Mouse (Mus musculus) urinary bladder, postnatal 25 days (tissue): ENCODE measurements around the gene Nek9.
"Not testable (repeated sequence)": the region's sequence is repeated elsewhere in the genome, so short reads cannot be mapped to it uniquely, and the experiment has no call there.

Experiments
- DNase-seq: peaks from one replicate; pipeline ENCODE4 v3.0.0; 2022; ENCODE audit warnings: low spot score

Nek9 gene

DNA sequence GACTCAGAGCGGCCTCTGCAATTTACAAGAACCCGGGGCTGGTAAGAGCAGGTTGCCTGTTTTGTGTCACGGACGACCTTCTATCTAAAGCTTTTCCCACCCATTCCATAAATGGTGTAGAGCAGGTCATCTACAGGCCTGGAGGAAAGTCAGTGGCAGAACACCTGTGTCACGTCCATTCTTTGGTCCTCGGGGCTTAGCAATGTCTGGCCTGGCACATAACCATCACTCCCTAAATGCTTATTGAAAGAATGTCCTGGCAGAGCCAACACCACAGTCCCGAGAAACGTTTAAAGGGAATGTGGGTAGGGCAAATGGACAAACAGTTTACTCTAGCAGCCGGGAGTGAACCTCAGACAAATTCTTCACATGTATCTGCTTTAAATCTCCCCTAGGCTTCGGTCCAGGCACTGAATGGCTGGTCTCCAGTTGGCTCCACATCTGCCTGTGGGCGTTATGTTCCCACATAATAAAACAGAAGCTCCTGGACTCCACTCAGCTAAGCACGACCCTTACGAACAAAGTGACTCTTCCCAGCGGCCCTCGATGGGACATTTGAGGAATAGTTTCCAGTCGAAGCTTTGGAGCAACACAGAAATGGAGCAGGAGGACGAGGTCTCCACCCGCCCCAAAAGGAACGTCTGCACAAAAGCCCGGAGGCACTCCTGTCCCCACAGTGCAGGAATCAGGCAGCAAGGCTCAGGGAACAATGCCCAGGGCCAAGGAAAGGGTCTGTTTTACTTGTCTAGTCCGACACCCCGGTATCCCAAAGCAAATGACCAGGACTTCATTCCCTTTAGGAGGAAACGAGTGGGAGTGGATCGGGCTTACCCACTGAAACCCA, 49.8 kb downstream of the Nek9 start:
- DNase-seq = no peak

DNA sequence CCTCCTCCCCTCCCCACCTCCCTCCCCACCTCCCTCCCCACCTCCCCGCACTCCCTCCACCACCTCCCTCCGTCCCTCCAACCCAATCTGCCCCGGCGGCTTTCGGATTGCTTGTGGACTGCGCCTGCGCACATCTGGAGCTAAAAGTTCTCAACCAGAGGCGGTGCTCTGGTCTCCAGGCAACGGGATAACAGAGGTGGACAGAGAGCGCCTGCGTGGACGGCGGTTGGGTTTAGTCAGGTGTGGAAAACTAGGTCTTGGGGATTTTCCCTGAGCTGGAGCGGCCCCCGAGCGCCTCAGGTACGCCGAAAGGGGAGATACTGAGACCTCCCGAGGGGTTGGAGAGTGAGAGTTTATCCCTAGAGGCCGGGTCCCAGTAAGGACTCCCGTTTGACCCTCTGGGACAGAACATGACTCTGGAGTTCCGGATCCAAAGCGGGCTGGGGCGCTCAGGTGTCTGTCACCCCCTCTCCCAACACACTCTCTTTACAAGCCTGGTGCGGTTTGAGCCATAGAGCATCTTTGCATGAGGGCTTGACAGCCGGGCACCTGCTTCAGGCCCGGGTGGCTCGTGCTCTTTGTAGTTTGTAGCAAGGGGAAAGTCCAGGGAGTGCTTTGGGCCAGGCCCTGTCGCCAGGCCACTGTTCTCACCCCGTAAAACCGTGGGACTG, 50.5 kb downstream of the Nek9 start, which contains the start of gene Zc2hc1c:
Gene Zc2hc1c (plus strand): TSS at position 106 of the 671 bp plus-strand sequence.
- DNase-seq = peak; percentile 85

DNA sequence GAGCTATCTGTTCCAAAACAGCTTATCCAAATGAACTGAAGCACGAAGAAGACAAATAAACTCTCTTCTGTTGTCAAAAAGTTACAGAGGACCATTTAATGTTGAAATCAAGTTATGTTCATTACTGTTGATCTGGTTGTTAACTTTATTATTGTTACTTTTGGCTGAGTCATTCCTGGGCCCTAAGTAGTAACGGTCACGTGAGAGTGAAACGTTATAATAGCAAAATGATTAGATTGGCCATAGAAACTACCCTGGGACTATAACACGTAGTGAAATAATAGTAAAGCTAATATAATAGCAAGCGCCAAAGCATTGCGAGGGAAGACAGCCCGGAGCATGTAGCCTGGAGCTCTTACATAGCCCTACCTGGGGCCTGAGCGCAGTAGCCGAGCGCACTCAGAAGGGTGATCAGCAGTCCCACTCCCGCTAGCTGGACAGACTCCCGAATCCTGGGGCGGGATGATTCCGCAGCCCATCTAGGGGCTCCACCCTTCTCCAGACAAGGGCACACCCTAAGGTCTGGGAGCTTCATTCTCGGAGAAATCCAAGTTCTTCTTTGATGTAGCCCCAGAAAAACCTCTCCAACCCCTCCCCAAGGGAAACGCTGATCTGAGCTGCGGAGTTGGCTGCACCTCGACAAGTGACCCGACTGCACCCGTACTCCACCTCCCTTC, 51.2 kb downstream of the Nek9 start, which contains the start of gene Acyp1:
Gene Acyp1 (minus strand): TSS at position 630 of the 677 bp plus-strand sequence.
- DNase-seq = peak; percentile 47

DNA sequence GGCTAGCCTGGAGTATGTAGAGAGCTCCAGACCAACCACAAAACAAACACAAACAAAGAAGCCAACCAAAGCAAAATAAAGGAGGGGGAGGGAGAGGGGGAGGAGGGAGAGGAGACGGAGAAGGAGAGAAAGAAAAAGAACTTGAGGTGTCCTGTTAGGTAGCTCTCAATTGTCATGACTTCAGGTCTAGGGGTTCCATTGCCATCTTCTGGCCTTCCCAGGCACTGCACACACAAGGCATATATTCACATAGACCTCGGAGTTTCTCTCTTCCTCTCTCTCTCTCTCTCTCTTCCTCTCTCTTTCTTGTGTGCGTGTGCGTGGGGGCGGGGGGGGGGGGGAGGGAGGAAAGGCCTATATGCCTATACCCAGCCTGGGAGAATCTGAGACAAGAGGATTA, 52.2 kb downstream of the Nek9 start:
- DNase-seq = no peak

DNA sequence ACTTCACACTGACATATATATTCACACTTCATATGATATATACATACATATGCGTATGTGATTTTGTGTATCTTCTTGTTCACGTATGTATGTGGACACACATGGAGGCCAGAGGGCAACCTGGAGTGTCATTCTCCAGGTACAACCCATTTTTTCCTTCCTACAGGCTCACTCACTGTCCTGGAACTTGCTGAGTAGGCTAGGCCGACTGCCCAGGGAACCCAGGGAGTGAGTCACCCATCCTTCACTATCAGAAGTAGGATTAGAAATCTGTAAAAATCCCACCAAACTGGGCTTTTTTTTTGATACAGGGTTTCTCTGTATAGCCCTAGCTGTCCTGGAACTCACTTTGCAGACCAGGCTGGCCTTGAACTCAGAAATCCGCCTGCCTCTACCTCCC, 54.2 kb downstream of the Nek9 start:
- DNase-seq = no peak

DNA sequence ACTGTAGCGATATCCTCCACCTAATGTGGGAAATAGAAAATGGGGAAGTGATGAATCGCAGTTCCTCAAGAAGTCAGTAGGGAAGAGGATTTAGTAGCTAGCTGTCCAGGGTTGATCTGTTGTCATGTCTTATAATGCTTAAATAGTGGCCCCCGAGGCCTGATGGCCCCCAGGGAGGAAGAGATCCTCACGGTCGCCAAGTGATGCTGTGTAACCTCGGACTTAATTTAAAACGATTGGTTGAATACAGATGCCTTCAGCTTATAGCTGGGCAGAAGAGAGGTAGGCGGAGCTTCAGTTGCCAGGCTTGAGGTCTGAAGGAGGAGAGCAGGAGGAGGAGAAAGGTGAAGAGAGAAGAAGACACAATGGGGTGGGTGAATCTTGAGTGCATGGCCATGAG, 54.8 kb downstream of the Nek9 start:
- DNase-seq = no peak

DNA sequence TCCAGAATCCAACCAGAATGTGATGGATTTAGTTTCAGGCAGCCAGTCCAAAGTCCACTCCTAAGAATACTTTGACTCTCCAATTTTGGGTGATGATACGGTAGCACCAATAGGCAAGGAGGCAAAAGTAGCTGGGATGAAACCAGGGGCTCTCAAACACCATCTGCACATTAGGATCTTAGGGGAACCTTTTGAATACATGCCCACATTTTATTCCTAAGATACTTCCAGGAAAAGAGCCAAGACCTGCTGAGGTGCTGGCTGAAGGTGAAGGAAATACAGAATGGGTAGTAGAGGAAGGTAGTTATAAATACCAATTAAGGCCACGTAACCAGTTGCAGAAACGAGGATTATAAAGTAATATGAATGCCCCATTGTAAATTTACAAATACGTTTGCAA, 57.4 kb downstream of the Nek9 start:
- not testable (repeated sequence) for DNase-seq

DNA sequence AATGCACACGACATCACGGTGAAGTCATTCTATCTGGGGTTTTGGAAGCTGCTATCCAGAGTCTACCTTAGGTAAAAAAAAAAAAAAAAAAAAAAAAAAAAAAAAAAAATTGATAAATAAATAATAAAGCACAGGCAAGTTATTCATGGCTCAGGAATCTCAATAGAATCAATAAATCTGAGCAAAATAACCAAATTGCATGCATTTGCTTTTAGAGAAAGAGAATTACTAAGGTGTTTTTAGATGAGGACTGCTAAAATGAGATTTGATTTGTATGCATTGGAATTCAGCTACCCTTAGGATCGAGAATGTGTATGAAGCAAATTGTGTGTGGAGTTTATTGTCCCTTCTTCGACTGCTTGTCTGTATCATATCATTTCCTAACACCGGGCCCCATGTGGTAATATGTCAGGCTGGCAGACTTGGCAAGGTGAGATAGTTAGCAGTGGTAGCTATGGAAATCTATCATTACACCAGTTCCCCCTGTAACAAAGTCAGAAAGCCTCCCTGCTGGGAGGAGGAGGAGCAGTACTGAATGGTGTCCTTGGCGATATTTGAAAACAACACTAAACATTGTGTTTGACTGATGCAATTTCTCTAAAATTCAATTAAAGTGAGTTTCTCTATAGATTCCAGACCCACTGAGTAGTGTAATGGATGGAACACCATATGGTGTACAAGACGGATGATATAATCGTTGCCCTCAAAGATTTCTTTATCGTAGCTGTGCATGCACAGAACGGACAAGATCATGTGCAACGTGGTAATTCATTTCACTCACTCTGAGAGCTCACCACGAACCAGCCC, 58.1 kb downstream of the Nek9 start:
- no peak for DNase-seq

DNA sequence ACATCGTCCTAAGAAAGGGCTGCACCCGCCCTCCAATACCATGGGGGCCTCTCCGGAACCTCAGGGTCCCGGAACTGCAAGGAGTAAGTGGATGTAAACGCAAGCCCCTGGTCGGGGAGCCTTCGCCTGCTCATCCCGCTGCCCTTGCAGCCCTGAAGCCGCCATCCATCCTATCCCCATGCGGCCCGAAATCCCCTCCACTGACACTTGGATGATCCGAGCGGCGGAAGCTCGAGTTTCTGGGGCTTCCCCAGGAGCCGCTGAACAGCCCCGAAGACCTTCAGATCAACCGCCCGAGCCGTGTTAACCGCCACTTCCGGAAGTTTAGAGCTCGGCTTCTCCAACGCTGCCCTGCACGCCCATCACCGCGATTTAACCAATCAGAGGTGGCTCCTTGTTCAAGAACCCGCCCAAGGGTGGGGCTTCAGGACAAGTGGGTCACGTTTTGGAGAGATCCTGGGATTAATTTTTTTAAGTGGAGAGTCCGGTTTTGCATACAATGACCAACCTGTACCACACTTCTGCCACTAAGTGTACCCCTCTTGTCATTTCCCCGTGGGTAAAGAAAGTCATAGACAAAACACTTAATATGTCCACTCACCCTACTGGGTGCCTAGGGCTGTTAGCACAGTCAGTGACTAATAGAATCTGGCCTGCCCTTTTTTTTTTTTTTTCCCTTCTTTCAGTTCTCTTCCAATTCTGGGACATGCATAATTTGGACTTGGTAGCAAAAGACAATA, 58.9 kb downstream of the Nek9 start:
- DNase-seq = peak; percentile 94

DNA sequence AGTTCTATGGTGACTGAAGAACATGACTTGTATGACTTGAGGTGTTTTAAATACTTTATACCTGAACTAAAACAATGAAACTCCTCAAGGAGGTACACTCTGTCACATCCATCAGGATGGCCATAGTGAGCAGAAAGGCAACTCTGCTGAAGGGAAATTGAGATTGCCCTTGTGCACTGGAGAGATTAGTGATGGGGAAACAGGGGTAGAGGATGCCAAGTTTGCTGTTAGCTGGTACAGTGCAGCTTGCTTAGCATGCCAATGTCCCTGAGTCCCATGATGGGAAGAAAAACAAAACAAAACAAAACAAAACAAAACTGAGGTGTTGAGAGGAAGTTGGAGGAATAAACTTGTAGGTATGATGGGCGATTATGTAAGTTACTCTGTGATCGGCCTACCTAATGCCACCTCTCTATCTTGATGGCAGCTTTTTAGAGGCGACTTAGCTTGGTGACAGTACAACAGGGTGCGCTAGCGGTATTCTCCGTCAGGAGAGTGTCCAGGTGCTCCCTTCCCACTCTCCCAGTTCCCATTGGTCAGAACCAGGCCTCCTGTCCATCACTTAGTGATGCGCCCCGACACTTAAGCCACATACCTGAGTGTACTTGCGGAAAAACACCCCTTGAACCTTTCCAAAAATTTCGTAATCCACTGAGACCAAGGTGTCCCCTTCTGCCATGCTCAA, 59.6 kb downstream of the Nek9 start:
- DNase-seq = no peak

DNA sequence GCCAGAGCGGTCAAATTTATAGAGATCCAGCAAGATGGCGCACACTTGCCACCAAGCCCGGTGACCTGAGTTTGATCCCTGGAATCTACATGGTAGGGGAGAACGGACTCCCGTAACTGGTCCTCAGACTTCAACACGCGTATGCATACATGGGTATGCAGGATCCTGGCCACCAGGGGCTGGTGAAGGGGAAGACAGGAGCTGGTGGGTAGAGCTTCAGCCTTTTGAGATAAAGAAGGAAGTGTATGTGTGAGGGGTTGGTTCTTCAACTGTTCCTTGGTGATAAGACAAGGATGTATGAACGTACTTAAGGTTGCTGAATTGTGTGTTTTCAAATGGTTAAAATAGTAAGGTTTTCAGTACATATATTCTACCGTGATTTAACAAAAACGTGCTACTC, 60.2 kb downstream of the Nek9 start:
- DNase-seq = no peak

DNA sequence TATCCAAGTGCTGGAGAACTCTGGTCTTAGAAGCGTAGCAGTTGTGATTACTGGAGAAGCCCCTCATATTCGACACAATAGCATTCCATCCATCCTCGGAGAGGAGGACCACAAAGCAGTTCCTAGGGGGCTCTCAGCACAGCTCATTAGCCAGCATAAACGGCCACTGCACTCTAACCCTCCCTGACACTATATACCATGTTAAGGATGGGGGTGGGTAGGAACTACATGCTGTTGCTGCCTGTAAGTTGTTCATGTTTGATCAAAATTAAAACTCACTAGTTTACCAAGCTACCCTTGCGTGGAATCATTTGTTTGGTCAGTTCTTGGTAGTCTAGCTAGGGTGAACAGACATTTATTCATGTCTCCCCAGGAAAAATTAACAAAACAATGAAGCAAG, 62.9 kb downstream of the Nek9 start:
- no peak for DNase-seq

DNA sequence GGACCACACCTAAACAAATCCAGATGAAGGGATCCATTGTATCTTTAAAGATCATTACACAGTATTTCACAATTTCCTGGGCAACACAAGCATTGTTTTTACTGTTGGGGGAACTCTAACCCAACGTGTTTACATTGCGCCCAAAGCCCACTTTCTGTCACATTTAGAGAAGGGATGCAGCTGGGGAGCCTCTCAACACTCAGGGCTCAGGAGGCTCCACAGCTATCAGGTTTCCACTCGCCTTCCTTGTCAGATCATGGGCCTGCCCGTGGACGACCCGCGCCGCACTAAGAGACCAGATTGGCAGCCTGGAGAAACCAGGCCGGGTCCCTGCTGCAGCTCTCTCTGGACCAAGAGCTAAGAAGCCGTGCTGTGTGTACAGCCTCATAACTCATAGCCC, 65.7 kb downstream of the Nek9 start:
- no peak for DNase-seq

DNA sequence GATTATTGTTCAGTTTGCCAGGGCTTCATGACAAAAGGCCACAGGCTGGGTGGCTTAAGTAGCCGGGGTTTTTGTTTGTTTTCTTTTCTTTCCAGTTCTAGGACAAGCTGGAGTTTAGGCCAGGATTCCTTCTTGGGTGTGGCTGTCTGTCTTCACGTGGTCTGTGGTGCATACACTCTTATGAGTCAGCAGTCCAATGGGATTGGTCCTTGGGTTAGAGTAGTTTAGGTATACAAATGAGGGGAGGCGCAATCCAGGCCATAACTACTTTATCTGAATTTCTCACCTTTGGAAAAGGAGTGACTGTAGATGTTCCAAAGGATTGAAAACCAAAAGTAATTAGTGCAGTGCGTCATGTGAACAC, 67.3 kb downstream of the Nek9 start:
- no peak for DNase-seq

DNA sequence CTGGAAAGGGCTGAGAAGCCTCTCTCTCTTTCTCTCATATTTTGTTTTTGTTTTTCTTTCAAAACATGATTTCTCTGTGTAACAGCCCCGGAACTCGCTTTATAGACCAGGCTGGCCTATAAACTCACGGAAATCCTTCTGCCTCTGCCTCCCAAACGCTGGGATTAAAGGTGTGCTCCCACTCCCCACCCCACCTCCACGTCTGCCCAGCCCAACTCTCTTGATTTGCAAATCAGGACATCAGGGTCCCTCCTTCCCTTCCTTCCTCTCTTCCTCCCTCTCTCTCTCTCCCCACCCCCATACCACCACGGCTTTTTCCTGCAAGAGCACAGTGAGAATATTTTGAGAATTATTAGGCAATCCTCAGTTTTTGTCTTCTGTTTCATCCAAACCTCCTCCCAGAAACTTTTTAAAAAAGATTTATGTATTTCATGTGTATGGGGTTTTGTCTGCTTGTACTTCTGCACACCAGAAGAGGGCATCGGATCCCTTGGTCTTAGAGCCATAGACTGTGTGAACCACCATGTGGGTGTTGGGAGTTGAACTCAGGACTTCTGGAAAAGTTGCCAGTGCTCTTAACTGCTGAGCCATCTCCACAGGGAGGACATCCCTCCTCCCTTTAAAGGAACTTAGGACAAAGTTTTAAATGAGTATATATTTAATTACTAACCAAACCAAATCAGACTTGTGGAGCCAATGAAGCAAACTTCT, 67.9 kb downstream of the Nek9 start:
- no peak for DNase-seq

DNA sequence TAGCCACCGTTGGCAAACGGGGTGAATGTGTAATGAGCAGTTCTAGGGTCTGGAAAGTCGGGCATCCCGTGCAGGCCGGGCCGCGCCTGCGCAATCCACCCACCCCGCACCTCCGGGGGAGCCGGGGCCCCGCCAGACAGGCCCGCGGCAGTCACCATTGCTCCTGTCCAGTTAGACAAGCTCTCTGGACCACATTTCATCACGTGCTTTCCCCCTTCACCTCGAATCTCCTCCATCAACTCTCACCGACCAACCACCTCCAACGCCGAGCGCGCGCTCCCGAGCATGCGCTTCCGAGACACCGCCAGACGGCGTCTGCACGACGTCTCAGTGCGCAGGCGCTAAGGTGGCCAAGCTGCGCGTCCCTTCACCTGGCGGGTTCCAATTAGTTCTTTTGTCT, 68.8 kb downstream of the Nek9 start, which contains the start of gene Mlh3:
Gene Mlh3 (minus strand): TSS at position 281 of the 400 bp plus-strand sequence.
- DNase-seq = peak; percentile 84

DNA sequence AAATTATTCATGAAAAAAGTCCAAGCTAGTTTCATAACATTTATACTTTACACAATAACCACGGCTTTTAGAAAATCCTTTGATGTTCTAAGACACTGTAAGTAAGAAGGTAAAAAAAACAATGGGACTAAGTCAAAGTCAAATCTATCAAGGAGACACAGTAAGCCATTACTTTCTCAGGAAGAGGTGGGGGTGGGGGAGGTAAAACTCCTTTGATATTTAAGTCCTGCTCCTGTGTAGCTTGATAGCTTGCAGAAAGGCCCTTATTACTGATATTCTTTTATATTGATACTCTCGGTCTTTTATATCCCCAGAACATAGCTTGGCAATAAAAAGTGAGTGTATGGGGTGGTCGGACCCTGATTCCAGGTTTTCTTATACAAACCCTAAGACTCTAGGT, 69.3 kb downstream of the Nek9 start:
- no peak for DNase-seq

DNA sequence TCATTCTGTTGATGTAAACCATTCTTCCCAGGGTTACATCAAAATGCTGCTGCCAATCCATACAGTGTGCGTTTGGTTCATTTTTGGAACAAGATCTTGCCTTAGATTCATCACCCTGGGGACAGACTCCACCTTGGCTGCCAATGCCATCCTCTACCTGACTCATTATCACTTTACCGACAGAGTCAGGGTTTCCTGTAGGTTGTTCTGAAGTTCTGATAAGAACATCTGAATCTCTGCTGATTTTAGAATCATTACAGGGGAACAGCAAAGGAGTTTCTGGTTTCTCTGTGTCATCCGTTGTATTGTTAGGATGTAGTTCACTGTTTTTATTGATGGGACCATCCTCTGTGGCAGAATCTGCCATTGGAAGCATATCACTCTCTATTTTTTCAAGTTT, 72.9 kb downstream of the Nek9 start:
- no peak for DNase-seq

DNA sequence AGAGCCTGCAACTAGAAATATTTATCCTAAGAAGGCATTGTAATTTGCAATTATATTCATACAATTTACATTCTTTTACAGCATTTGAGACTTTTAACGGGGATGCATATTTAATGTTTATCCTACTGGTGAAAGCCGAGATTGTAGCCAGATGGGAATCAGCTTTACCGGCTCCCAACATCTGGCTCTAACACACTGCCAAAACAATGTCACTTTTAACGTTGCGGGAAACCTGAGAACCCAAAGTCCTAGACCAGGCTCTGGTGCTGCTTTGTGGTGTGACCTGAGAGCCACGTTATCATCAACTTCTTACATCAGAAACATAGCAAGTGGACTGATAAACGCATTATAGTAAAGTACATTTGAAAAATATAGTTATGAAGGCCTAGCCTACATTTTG, 74.2 kb downstream of the Nek9 start:
- DNase-seq = no peak

DNA sequence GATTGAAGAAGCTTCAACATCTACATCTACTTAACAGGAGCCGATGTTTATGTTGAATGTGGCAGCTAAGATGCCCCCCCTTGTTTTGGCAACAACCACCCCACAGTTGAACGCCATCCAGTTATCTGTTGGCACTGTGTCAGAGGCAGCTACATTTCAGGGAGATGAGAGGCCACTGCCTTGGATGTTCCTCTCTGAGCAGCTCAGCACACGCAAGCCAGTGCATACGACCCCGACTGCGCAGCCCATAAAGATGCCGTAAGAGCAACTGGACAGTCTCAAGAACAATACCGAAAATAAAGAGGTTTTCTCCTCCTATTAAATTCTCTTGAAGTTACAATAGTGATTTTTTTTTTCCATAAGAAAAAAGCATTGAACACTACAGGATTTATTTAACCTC, 74.6 kb downstream of the Nek9 start:
- DNase-seq = no peak
